Mouse (Mus musculus) CH12.LX (cell line): ENCODE results near the gene Adgrb3. TPM values are rescaled to one million over a fixed set of nuclear protein-coding genes. Genes with fewer than 3 reads are reported as not detected.

Source experiments
- DNase-seq: peaks from one replicate; pipeline ENCODE4 v3.0.0-alpha.2; 2013; ENCODE audit errors: extremely low read depth
- H3K27ac ChIP-seq: 2 replicates; pipeline ENCODE4 v1.5.1; 2012; ENCODE audit warnings: low read depth, mild to moderate bottlenecking, control low read depth, moderate library complexity; ENCODE audit not compliant: insufficient read depth
- H3K27me3 ChIP-seq: replicated peaks from 2 replicates; pipeline ENCODE3; 2012; ENCODE audit warnings: inconsistent platforms
- H3K36me3 ChIP-seq, 2 experiments: replicated peaks in 1 of 2; 2 replicates each; pipeline versions ENCODE3 to v1.6.1; 2012; ENCODE audit warnings: inconsistent platforms in 1 of 2, low read length in 1 of 2, mild to moderate bottlenecking in 1 of 2, mixed read lengths in 1 of 2, moderate library complexity in 1 of 2; ENCODE audit not compliant: control insufficient read depth in 1 of 2, insufficient read depth in 1 of 2
- H3K4me1 ChIP-seq, 2 experiments: 2 replicates each; pipeline ENCODE4 v1.6.1; 2012; ENCODE audit warnings: inconsistent platforms in 1 of 2, moderate library complexity in 1 of 2; ENCODE audit not compliant: insufficient read depth in 2 of 2, control insufficient read depth in 1 of 2
- H3K4me2 ChIP-seq: 2 replicates; pipeline ENCODE4 v1.6.1; 2012; ENCODE audit warnings: low read depth, mild to moderate bottlenecking, control low read depth; ENCODE audit not compliant: poor library complexity, insufficient read depth, severe bottlenecking
- H3K4me3 ChIP-seq, 3 experiments: fragments of 150-350 bp in 1 of 3; sonication (generic) in 1 of 3; replicated peaks in 1 of 3; 2 replicates each; pipeline versions ENCODE3 to v1.5.1; 2011 to 2012; ENCODE audit warnings: low read depth in 2 of 3, low read length in 2 of 3, mild to moderate bottlenecking in 2 of 3, moderate library complexity in 2 of 3, control low read depth in 1 of 3, improper control_type of control experiment in 1 of 3, inconsistent platforms in 1 of 3, mixed read lengths in 1 of 3; ENCODE audit not compliant: poor library complexity in 1 of 3
- H3K79me2 ChIP-seq: replicated peaks from 2 replicates; pipeline ENCODE4 v1.6.1; 2012; ENCODE audit warnings: mild to moderate bottlenecking, moderate library complexity; ENCODE audit not compliant: control insufficient read depth, poor library complexity, insufficient read depth, severe bottlenecking; ENCODE audit errors: extremely low read depth
- H3K9ac ChIP-seq: 2 replicates; pipeline ENCODE4 v1.6.1; 2012; ENCODE audit warnings: low read depth, mild to moderate bottlenecking, control low read depth, moderate library complexity; ENCODE audit not compliant: insufficient read depth
- H3K9me3 ChIP-seq: replicated peaks from 2 replicates; pipeline ENCODE3; 2012; ENCODE audit warnings: low read length, inconsistent platforms, mixed read lengths
- CTCF ChIP-seq, 2 experiments: IDR thresholded peaks in 1 of 2; conservative IDR thresholded peaks in 1 of 2; 2 replicates each; pipeline ENCODE4 v1.5.1; 2011 to 2012; ENCODE audit warnings: low read depth in 2 of 2, low read length in 2 of 2, improper control_type of control experiment in 1 of 2, inconsistent platforms in 1 of 2, mild to moderate bottlenecking in 1 of 2, moderate library complexity in 1 of 2
- E2F4 ChIP-seq: IDR thresholded peaks from 2 replicates; pipeline ENCODE4 v1.6.1; 2011; ENCODE audit warnings: low read depth, low read length, improper control_type of control experiment; ENCODE audit not compliant: insufficient replicate concordance
- ELF1 ChIP-seq: IDR thresholded peaks from 2 replicates; pipeline ENCODE4 v1.6.1; 2014; ENCODE audit warnings: low read depth, mild to moderate bottlenecking, inconsistent platforms, low read length, improper control_type of control experiment
- EP300 ChIP-seq: IDR thresholded peaks from 2 replicates; pipeline ENCODE4 v1.6.1; 2011; ENCODE audit warnings: low read length, improper control_type of control experiment
- GABPA ChIP-seq: IDR thresholded peaks from 2 replicates; pipeline ENCODE4 v1.6.1; 2012; ENCODE audit warnings: low read depth, low read length, improper control_type of control experiment, inconsistent platforms; ENCODE audit not compliant: insufficient replicate concordance
- HCFC1 ChIP-seq: IDR thresholded peaks from 2 replicates; pipeline ENCODE4 v1.6.1; 2012; ENCODE audit warnings: low read depth, mild to moderate bottlenecking, inconsistent platforms, low read length, improper control_type of control experiment
- JUND ChIP-seq: conservative IDR thresholded peaks from 2 replicates; pipeline ENCODE4 v1.6.1; 2011; ENCODE audit warnings: low read depth, low read length, improper control_type of control experiment
- MAX ChIP-seq: IDR thresholded peaks from 2 replicates; pipeline ENCODE4 v1.6.1; 2011; ENCODE audit warnings: low read length, improper control_type of control experiment
- MAZ ChIP-seq: IDR thresholded peaks from 2 replicates; pipeline ENCODE4 v1.6.1; 2012; ENCODE audit warnings: low read depth, mild to moderate bottlenecking, inconsistent platforms, low read length, improper control_type of control experiment, moderate library complexity
- MEF2A ChIP-seq: IDR thresholded peaks from 2 replicates; pipeline ENCODE4 v1.6.1; 2014; ENCODE audit warnings: low read depth, mild to moderate bottlenecking, inconsistent platforms, low read length, improper control_type of control experiment, borderline replicate concordance
- NRF1 ChIP-seq: IDR thresholded peaks from 2 replicates; pipeline ENCODE4 v1.6.1; 2014; ENCODE audit warnings: low read depth, mild to moderate bottlenecking, inconsistent platforms, low read length, improper control_type of control experiment, moderate library complexity
- PAX5 ChIP-seq: IDR thresholded peaks from 2 replicates; pipeline ENCODE4 v1.6.1; 2012; ENCODE audit warnings: low read length, inconsistent platforms, mixed read lengths
- RAD21 ChIP-seq: IDR thresholded peaks from 2 replicates; pipeline ENCODE4 v1.6.1; 2011; ENCODE audit warnings: low read depth, mild to moderate bottlenecking, low read length, improper control_type of control experiment, moderate library complexity
- RCOR1 ChIP-seq: conservative IDR thresholded peaks from 2 replicates; pipeline ENCODE4 v1.6.1; 2012; ENCODE audit warnings: low read depth, mild to moderate bottlenecking, inconsistent platforms, low read length, improper control_type of control experiment
- SMC3 ChIP-seq: IDR thresholded peaks from 2 replicates; pipeline ENCODE4 v1.6.1; 2011; ENCODE audit warnings: low read depth, low read length, improper control_type of control experiment
- TBP ChIP-seq: conservative IDR thresholded peaks from 2 replicates; pipeline ENCODE4 v1.6.1; 2011; ENCODE audit warnings: low read depth, low read length, improper control_type of control experiment
- USF2 ChIP-seq: conservative IDR thresholded peaks from 2 replicates; pipeline ENCODE4 v1.6.1; 2011; ENCODE audit warnings: low read depth, low read length, improper control_type of control experiment
- ZC3H11A ChIP-seq: IDR thresholded peaks from 2 replicates; pipeline ENCODE4 v1.6.1; 2012; ENCODE audit warnings: low read depth, mild to moderate bottlenecking, inconsistent platforms, low read length, improper control_type of control experiment
- ZKSCAN1 ChIP-seq: IDR thresholded peaks from 2 replicates; pipeline ENCODE4 v1.6.1; 2012; ENCODE audit warnings: low read depth, inconsistent platforms, low read length, improper control_type of control experiment, borderline replicate concordance
- ZMIZ1 ChIP-seq: IDR thresholded peaks from 2 replicates; pipeline ENCODE4 v1.6.1; 2012; ENCODE audit warnings: low read depth, mild to moderate bottlenecking, inconsistent platforms, low read length, improper control_type of control experiment
- dilution Hi-C: fragments of 300-500 bp; cut with MboI; formaldehyde crosslinking; loops from 2 replicates; pipeline ENCODE4 v1.14.3; 2020; ENCODE audit warnings: low sequenced_read_pairs; ENCODE audit not compliant: extremely low pct_unique_long_range_greater_than_20kb, extremely low pct_ligation_motif_present
- in situ Hi-C: fragments of 300-500 bp; cut with MboI; formaldehyde crosslinking; loops from 3 replicates; pipeline ENCODE4 v1.14.3; 2019; ENCODE audit warnings: low sequenced_read_pairs, low pct_ligation_motif_present, low pct_unique_long_range_greater_than_20kb, mixed read lengths
- polyA plus RNA-seq: library from polyadenylated mRNA; unstranded; fragments of >175 nt; gene quantifications from 2 replicates; pipeline ENCODE4 v1.2.1, GENCODE M21; 2012; ENCODE audit warnings: low read depth; ENCODE audit not compliant: insufficient read length
- total RNA-seq, 2 experiments: library from RNA; depleted of rRNA; stranded (reverse); fragments of 300-350 nt in 1 of 2; fragments of >200 nt in 1 of 2; gene quantifications; 2 replicates each; pipeline ENCODE4 v1.2.3; 2012 to 2014

The Adgrb3 gene
- total and polyA plus RNA-seq, 3 experiments = not detected

DNA sequence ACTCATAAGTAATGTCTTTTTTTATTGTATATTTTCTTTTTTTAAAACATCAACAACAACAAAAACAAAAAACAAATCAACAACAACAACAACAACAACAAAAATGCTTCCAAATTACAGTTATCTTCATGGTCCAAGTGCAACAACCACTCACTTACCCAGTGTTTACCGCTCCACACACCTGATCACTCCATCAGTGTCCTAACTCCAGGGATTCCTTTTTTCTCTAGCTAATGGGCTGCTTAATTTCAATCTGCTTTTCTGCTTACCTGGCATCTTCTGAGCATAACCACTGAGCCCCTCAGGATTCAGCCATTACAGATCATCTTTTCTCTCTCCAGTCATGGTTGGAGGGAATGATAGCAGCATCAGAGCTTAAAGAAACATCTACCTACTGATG lies 176.8 kb downstream of the Adgrb3 start:
- no peak overlapping the region for H3K4me2 ChIP-seq
- no peak for TF ChIP-seq USF2
- TF ChIP-seq, all 38 proteins: peak for 0
- in situ Hi-C loops = no loop called here
- Histone ChIP-seq H3K27me3 (no peaks in the 10 kb centered on the region), H3K4me3 (no peak overlapping the region), H3K4me1 (no peaks in the 10 kb centered on the region), H3K27ac (no peak overlapping the region), H3K36me3 (no peaks in the 10 kb centered on the region), H3K9me3 (peaks cover 27% of the 10 kb centered on the region), H3K9ac (no peak overlapping the region), H3K79me2 (no peaks in the 10 kb centered on the region)
- dilution Hi-C loops = no loop called here
- DNase-seq = no peak

DNA sequence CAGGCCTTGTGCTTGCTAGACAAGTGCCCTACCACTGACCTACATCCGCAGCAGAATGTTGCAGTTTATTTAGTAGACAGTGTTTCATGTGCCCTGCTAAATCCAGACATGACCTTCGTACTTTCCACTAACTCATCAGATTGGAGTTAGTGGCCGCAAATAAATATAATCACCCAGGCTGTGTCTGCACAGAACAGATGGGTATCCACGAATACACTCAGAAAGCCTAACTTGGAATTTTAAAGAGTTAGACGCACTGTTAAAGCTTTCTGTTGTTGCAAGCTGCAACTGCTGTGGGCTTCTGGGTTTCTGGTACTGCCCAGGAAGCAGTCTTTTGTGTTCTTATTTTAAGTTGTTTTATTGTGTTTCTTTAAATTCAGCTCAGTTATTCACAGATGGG lies 185.3 kb downstream of the Adgrb3 start:
- H3K9ac ChIP-seq = no peak overlapping the region
- no peaks in the 10 kb centered on the region for H3K79me2 ChIP-seq
- no peaks in the 10 kb centered on the region for H3K4me1 ChIP-seq
- in situ Hi-C loops = no loop called here
- TF ChIP-seq MAX = no peak
- no peak for TF ChIP-seq SMC3
- no peak for TF ChIP-seq CTCF (conservative IDR thresholded peaks at IDR 0.05 in 1 of 2, IDR thresholded peaks at IDR 0.05 in 1 of 2; ENCODE audit: low read depth in 2 of 2, low read length in 2 of 2)
- no peak for TF ChIP-seq EP300
- no peak for TF ChIP-seq MEF2A
- no peak for TF ChIP-seq JUND
- no peak for TF ChIP-seq GABPA
- no peak for TF ChIP-seq RAD21
- TF ChIP-seq PAX5 = no peak
- TF ChIP-seq ZC3H11A = no peak
- no peak for TF ChIP-seq HCFC1
- no peak for TF ChIP-seq TBP
- TF ChIP-seq E2F4 = no peak
- no peak for TF ChIP-seq RCOR1
- TF ChIP-seq ZMIZ1 = no peak
- no peak for TF ChIP-seq ELF1
- no peak for TF ChIP-seq ZKSCAN1
- TF ChIP-seq MAZ = no peak
- TF ChIP-seq NRF1 = no peak
- H3K9me3 ChIP-seq = peaks cover 21% of the 10 kb centered on the region
- no peak for DNase-seq
- no peaks in the 10 kb centered on the region for H3K27me3 ChIP-seq
- no peaks in the 10 kb centered on the region for H3K36me3 ChIP-seq
- H3K4me3 ChIP-seq = no peak overlapping the region
- no peak overlapping the region for H3K27ac ChIP-seq
- dilution Hi-C loops = no loop called here
- H3K4me2 ChIP-seq = no peak overlapping the region
